Mouse (Mus musculus) lung, adult 2 months (tissue): ENCODE data around the gene Il4.

Experiments
- CTCF ChIP-seq: fragments of 200-500 bp; IDR thresholded peaks from 2 replicates; pipeline ENCODE4 v1.5.1; 2011; ENCODE audit warnings: mild to moderate bottlenecking, low read length, control low read depth; ENCODE audit not compliant: insufficient read depth
- POLR2A ChIP-seq: fragments of 200-500 bp; IDR thresholded peaks from 2 replicates; pipeline ENCODE4 v1.6.1; 2011; ENCODE audit warnings: low read depth, mild to moderate bottlenecking, control low read depth, low read length, borderline replicate concordance; ENCODE audit errors: extremely low read depth

DNA sequence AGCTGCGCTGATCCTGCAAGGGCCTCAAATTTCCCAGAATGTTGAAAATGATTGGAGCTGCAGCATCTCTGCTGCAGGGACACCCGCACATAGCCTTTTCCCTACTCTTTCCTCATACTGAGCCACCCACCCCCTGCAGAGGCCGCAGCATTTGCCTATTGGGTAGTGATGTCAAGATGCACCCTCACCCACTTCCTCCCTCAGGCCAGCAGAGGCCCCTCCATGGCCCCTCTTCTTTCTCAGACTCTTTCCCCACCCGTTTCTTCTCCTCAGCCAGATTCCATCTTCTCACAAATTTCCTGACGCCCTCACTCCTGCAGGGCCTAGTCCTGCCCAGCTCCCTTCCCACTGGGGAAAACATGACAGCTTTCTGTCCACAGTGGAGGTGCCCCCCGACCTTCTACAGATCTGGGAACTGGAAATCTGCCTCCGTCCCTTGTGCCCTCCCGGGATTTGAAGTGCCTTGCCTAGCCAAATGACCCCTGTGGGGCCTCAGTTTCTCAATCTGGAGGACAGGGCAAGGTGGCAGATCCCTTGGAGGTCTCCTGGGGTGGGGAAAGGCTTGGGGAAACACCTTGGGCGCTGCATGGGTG lies 17.2 kb upstream of the Il4 start:
- no peak for TF ChIP-seq CTCF
- TF ChIP-seq POLR2A, result no peak
